Mouse (Mus musculus): ENCODE results near the gene Pnmal2. TPM values are rescaled to one million over a fixed set of nuclear protein-coding genes. Genes with fewer than 3 reads are reported as not detected.

The Pnmal2 gene
- polyA plus RNA-seq, 1 experiment = 89.8 TPM

DNA sequence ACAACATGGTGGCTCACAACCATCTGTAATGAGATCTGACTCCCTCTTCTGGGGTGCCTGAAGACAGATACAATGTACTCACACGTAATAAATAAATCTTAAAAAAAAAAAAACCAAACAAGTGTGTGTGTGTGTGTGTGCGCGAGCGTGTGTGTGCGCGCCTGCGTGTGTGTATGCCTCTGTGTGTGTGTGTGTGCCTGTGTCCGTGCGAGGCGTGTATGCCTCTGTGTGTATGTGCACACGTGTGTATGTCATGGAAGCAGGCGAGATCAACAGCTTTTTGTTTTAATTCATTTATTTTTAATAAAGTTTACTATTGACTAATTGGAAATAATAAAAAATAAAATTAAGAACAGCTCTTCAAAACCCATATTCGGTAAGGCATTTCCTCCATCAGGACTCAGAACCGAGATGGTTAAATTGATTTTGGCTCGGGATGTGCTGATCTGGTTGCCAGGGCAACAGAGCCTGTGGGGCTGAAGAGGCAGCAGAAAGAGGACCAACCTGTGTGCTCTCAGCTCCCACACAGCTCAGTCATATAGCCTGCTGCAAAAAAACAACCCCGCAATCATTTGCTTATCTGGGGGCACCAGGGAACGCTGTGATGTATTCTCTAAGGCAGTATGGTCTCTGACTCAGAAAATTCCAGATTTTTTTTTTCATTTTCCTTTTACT is 6.2 kb upstream of the Pnmal2 start:
- TF ChIP-seq POLR2A (IDR thresholded peaks at IDR 0.05; ENCODE audit: extremely low read depth, insufficient read depth, low read length) (peak; percentile 30; the same call in 1 of the 2 replicates), CTCF (IDR thresholded peaks at IDR 0.05; ENCODE audit: extremely low read depth, insufficient read depth, low read length) (no peak)
- no peak overlapping the region for H3K4me3 ChIP-seq (ENCODE audit: insufficient read depth, low read length)

GRCm38 (mm10) chr7:16940292-16940691 is 4.2 kb upstream of the Pnmal2 start:
- H3K27ac ChIP-seq (ENCODE audit: insufficient read depth, low read length) = peak overlapping the region; percentile 53; the same call in 1 of the 2 replicates
- peaks cover 9% of the 10 kb centered on the region for H3K4me1 ChIP-seq (ENCODE audit: control insufficient read depth, insufficient read depth, low read length)
- TF ChIP-seq POLR2A (IDR thresholded peaks at IDR 0.05; ENCODE audit: extremely low read depth, insufficient read depth, low read length) (no peak), CTCF (IDR thresholded peaks at IDR 0.05; ENCODE audit: extremely low read depth, insufficient read depth, low read length) (no peak)
- no peak overlapping the region for H3K4me3 ChIP-seq (ENCODE audit: insufficient read depth, low read length)

More for the DNA sequence above, 6.2 kb upstream of the Pnmal2 start:
- Histone ChIP-seq H3K4me1 (ENCODE audit: control insufficient read depth, insufficient read depth, low read length) (peaks cover 9% of the 10 kb centered on the region), H3K27ac (ENCODE audit: insufficient read depth, low read length) (peak overlapping the region; percentile 53)

GRCm38 (mm10) chr7:16942861-16943260 is 1.6 kb upstream of the Pnmal2 start:
- TF ChIP-seq CTCF (IDR thresholded peaks at IDR 0.05; ENCODE audit: extremely low read depth, insufficient read depth, low read length) (no peak), POLR2A (IDR thresholded peaks at IDR 0.05; ENCODE audit: extremely low read depth, insufficient read depth, low read length) (no peak)
- no peak overlapping the region for H3K27ac ChIP-seq (ENCODE audit: insufficient read depth, low read length)
- H3K4me3 ChIP-seq (ENCODE audit: insufficient read depth, low read length) = no peak overlapping the region
- H3K4me1 ChIP-seq (ENCODE audit: control insufficient read depth, insufficient read depth, low read length) = peaks cover 9% of the 10 kb centered on the region

DNA sequence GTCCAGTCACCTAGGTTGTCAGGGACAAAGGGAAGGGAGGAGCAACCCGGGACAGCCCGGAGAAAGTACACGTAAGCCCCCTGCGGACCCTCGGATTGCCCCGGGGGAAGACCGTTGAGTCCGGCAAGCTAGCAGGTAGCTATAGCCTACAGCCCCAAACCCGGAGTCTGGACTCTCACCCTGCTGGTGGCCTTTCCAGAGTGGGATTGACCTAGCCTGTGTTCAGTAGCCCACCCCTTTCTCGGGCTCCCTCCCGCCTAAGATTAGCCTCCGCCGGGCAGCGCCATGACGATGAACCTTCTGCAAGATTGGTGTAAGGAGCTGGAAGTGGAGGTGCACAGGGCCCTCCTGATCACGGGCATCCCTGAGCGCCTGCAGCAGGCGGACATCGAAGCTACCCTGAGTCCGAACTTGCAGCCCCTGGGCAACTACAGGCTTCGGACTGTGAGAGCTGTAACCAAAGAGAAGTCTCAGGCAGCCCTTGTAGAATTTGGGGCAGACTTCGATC is 380 bp downstream of the Pnmal2 start:
- H3K4me3 ChIP-seq (ENCODE audit: insufficient read depth, low read length) = peak overlapping the region; percentile 77
- H3K4me1 ChIP-seq (ENCODE audit: control insufficient read depth, insufficient read depth, low read length) = peaks cover 6% of the 10 kb centered on the region
- peak overlapping the region; percentile 74 for H3K27ac ChIP-seq (ENCODE audit: insufficient read depth, low read length)
- TF ChIP-seq CTCF (IDR thresholded peaks at IDR 0.05; ENCODE audit: extremely low read depth, insufficient read depth, low read length) (no peak), POLR2A (IDR thresholded peaks at IDR 0.05; ENCODE audit: extremely low read depth, insufficient read depth, low read length) (no peak)

- peak overlapping the region; percentile 74 for H3K27ac ChIP-seq (ENCODE audit: insufficient read depth, low read length)
- H3K4me1 ChIP-seq (ENCODE audit: control insufficient read depth, insufficient read depth, low read length) = peaks cover 2% of the 10 kb centered on the region; the same call in 1 of the 2 replicates
Observed at GRCm38 (mm10) chr7:16945419-16945818, 937 bp downstream of the Pnmal2 start.

DNA sequence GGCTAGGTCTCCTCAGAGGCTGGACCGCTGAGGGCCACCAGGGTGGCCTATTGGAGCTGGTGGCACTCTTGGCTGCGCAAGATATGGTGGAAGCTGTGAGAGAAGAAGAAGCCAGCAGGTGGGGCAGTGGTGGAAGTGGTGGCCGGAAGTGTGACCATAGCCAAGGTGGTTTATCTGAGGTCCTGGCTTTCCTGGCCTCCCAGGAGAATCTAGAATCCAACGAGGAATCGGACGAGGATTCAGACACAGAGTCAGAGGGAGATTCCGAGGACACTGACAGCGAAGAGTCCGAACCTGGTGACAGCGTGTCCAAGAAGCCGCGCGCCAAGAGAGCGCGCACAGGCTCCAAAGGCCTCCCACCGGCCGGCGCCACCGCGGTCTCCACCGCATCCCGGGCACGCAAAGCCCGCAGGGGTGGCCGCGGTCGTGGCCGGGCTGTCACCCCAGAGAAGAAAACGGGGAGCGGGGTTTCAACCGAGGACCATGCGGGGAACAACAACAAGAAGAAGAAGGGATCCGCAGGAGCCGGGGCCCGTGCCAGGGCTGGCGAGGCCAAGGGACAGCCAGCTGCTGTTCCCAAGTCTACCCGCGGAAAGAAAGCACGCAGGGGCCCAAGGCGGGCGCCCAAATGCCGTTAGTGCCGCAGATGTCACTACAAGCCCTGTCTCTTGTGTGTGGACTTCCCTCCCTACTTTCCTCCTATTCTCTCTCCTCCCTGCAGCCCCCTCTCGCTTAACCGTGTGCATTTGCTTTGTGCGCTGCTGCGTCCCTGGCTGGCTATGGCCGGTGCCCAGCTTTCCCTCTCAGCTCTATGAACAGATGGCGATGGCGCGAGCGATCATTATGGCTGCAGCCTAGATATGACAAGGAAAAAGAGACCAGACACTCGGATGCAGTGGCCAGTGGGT is 2.2 kb downstream of the Pnmal2 start:
- H3K4me1 ChIP-seq (ENCODE audit: control insufficient read depth, insufficient read depth, low read length) = peaks cover 2% of the 10 kb centered on the region; the same call in 1 of the 2 replicates

More at GRCm38 (mm10) chr7:16945419-16945818, 937 bp downstream of the Pnmal2 start:
- TF ChIP-seq CTCF (IDR thresholded peaks at IDR 0.05; ENCODE audit: extremely low read depth, insufficient read depth, low read length) (no peak), POLR2A (IDR thresholded peaks at IDR 0.05; ENCODE audit: extremely low read depth, insufficient read depth, low read length) (no peak)
- H3K4me3 ChIP-seq (ENCODE audit: insufficient read depth, low read length) = peak overlapping the region; percentile 77

GRCm38 (mm10) chr7:16947349-16947895 is 2.9 kb downstream of the Pnmal2 start:
- H3K4me1 ChIP-seq (ENCODE audit: control insufficient read depth, insufficient read depth, low read length) = peaks cover 2% of the 10 kb centered on the region; the same call in 1 of the 2 replicates
- peak overlapping the region; percentile 62 for H3K27ac ChIP-seq (ENCODE audit: insufficient read depth, low read length)
- TF ChIP-seq CTCF (IDR thresholded peaks at IDR 0.05; ENCODE audit: extremely low read depth, insufficient read depth, low read length) (no peak), POLR2A (IDR thresholded peaks at IDR 0.05; ENCODE audit: extremely low read depth, insufficient read depth, low read length) (no peak)
- peak overlapping the region; percentile 77 for H3K4me3 ChIP-seq (ENCODE audit: insufficient read depth, low read length)

More for the DNA sequence above, 2.2 kb downstream of the Pnmal2 start:
- Histone ChIP-seq H3K4me3 (ENCODE audit: insufficient read depth, low read length) (peak overlapping the region; percentile 77), H3K27ac (ENCODE audit: insufficient read depth, low read length) (peak overlapping the region; percentile 62)
- TF ChIP-seq CTCF (IDR thresholded peaks at IDR 0.05; ENCODE audit: extremely low read depth, insufficient read depth, low read length) (no peak), POLR2A (IDR thresholded peaks at IDR 0.05; ENCODE audit: extremely low read depth, insufficient read depth, low read length) (peak; percentile 19; the same call in 1 of the 2 replicates)

- Histone ChIP-seq H3K4me3 (ENCODE audit: insufficient read depth, low read length) (peak overlapping the region; percentile 77), H3K27ac (ENCODE audit: insufficient read depth, low read length) (no peak overlapping the region), H3K4me1 (ENCODE audit: control insufficient read depth, insufficient read depth, low read length) (peaks cover 2% of the 10 kb centered on the region; the same call in 1 of the 2 replicates)
- TF ChIP-seq POLR2A (IDR thresholded peaks at IDR 0.05; ENCODE audit: extremely low read depth, insufficient read depth, low read length) (no peak), CTCF (IDR thresholded peaks at IDR 0.05; ENCODE audit: extremely low read depth, insufficient read depth, low read length) (no peak)
Observed at GRCm38 (mm10) chr7:16947959-16948361, 3.5 kb downstream of the Pnmal2 start.

All from cortical plate, adult 2 months (tissue).